Mouse (Mus musculus): ENCODE measurements around the gene Rnf135. TPM values are rescaled to one million over a fixed set of nuclear protein-coding genes. Genes with fewer than 3 reads are reported as not detected.

Rnf135 gene
- total and polyA plus RNA-seq, 2 experiments from 2014 or later, result 3.3 to 3.7 TPM

DNA sequence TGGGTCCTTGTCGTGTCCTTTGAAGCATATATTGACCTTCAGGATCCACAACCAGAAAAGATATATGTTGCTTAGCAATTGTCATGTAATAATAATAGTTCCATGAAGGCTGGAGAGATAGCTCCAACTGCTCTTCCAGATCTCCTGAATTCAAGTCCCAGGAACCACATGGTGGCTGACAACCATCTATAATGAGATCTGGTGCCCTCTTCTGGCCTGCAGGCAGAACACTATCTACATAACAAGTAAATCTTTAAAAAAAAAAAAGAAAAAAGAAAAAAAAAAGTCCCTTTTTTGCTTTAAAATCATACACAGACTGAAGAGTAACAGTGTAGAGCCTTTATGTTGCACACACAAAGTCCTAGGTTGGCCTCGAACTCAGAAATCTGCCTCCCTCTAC is 16.1 kb downstream of the Rnf135 start:
- Histone ChIP-seq H3K27ac (ENCODE audit: low read depth, low read length) (no peak overlapping the region), H3K9me3 (ENCODE audit: low read length) (no peaks in the 10 kb centered on the region), H3K9ac (replicated peaks; ENCODE audit: low read length, poor library complexity, severe bottlenecking) (no peak overlapping the region), H3K4me2 (ENCODE audit: low read depth, low read length, poor library complexity, severe bottlenecking) (no peak overlapping the region), H3K4me3 (ENCODE audit: low read depth, low read length) (no peak overlapping the region), H3K36me3 (ENCODE audit: insufficient read depth, low read length) (no peaks in the 10 kb centered on the region), H3K4me1 (ENCODE audit: insufficient read depth, low read length) (no peaks in the 10 kb centered on the region), H3K27me3 (ENCODE audit: insufficient read depth, low read length) (no peaks in the 10 kb centered on the region)
- TF ChIP-seq CTCF (IDR thresholded peaks at IDR 0.05), result no peak
- DNase-seq (ENCODE audit: low spot score) (no peak), ATAC-seq (ENCODE audit: low FRiP score) (no peak)
- 96% methylated on average over 2 of the region's 2 CpGs for WGBS

DNA sequence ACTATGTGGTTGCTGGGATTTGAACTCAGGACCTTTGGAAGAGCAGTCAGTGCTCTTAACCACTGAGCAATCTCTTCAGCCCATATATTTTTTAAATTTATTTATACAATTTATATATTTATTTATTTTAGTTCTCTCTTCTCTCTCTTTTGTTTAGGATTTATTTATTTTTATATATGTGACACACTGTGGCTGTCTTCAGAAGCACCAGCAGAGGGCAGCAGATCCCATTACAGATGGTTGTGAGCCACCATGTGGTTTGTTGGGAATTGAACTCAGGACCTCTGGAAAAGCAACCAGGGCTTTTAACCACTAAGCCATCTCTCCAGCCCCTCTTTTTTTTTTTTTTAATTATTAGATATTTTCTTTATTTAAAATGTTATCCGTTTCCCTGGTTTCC is 16.7 kb downstream of the Rnf135 start:
- Histone ChIP-seq H3K27ac (ENCODE audit: low read depth, low read length) (no peak overlapping the region), H3K27me3 (ENCODE audit: insufficient read depth, low read length) (no peaks in the 10 kb centered on the region), H3K9me3 (ENCODE audit: low read length) (no peaks in the 10 kb centered on the region), H3K36me3 (ENCODE audit: insufficient read depth, low read length) (no peaks in the 10 kb centered on the region), H3K4me2 (ENCODE audit: low read depth, low read length, poor library complexity, severe bottlenecking) (no peak overlapping the region), H3K4me1 (ENCODE audit: insufficient read depth, low read length) (no peaks in the 10 kb centered on the region), H3K4me3 (ENCODE audit: low read depth, low read length) (no peak overlapping the region), H3K9ac (replicated peaks; ENCODE audit: low read length, poor library complexity, severe bottlenecking) (no peak overlapping the region)
- TF ChIP-seq CTCF (IDR thresholded peaks at IDR 0.05), result peak; percentile 59
- DNase-seq (ENCODE audit: low spot score) (no peak), ATAC-seq (ENCODE audit: low FRiP score) (no peak)
- WGBS, result 73% methylated on average over 1 of the region's 1 CpGs

DNA sequence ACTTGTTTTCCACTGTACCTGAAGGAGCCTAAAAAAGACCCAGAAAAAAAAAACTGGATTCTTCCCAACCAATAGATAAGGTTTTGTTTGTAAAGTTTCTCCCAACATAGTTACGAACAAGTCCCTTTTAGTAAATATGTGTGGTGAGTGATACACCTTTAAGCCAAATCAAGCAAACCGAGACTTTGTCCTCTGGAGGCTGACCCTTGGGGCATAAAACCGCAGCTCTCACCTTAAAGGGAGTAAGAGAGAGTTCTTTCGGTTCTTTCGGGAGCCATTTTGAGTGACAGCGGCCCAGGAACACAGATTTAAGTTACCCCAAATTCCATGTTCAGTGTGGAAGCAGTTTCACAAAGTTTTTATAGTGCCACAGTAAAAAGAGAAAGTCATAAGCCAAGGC is 18.6 kb downstream of the Rnf135 start:
- H3K27ac ChIP-seq (ENCODE audit: low read depth, low read length), result no peak overlapping the region
- 80% methylated on average over 6 of the region's 6 CpGs for WGBS
- H3K4me1 ChIP-seq (ENCODE audit: insufficient read depth, low read length), result no peaks in the 10 kb centered on the region

DNA sequence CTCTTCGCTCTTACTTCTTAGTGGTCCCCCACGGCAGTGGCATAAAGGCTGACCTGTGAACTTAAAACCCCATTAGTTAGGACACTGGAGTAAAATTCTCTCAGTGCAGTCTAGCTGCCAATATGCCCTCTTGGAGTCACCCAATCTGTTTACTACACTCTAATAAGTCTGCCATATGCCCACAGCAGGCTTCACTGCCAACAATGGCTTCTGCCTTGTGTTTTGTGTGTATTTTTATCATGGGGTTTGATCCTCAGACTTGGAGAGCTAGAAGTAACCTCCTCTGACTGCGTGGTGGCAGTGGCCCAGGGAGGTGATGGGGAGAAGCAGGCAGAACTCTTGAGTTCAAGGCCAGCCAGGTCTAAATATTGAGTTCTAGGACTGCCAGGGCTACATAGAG is 20.4 kb downstream of the Rnf135 start:
- 71% methylated on average over 3 of the region's 3 CpGs for WGBS
- Histone ChIP-seq H3K27me3 (ENCODE audit: insufficient read depth, low read length) (no peaks in the 10 kb centered on the region), H3K4me3 (ENCODE audit: low read depth, low read length) (no peak overlapping the region), H3K4me1 (ENCODE audit: insufficient read depth, low read length) (no peaks in the 10 kb centered on the region), H3K9me3 (ENCODE audit: low read length) (no peaks in the 10 kb centered on the region), H3K4me2 (ENCODE audit: low read depth, low read length, poor library complexity, severe bottlenecking) (no peak overlapping the region), H3K9ac (replicated peaks; ENCODE audit: low read length, poor library complexity, severe bottlenecking) (no peak overlapping the region), H3K36me3 (ENCODE audit: insufficient read depth, low read length) (no peaks in the 10 kb centered on the region), H3K27ac (ENCODE audit: low read depth, low read length) (no peak overlapping the region)
- DNase-seq (ENCODE audit: low spot score), result no peak
- TF ChIP-seq CTCF (IDR thresholded peaks at IDR 0.05), result no peak
- ATAC-seq (ENCODE audit: low FRiP score), result no peak

More for the DNA sequence above, 18.6 kb downstream of the Rnf135 start:
- no peaks in the 10 kb centered on the region for H3K36me3 ChIP-seq (ENCODE audit: insufficient read depth, low read length)
- no peak for ATAC-seq (ENCODE audit: low FRiP score)
- DNase-seq (ENCODE audit: low spot score), result no peak
- no peak overlapping the region for H3K4me2 ChIP-seq (ENCODE audit: low read depth, low read length, poor library complexity, severe bottlenecking)
- H3K27me3 ChIP-seq (ENCODE audit: insufficient read depth, low read length), result no peaks in the 10 kb centered on the region
- no peak overlapping the region for H3K9ac ChIP-seq (replicated peaks; ENCODE audit: low read length, poor library complexity, severe bottlenecking)
- H3K4me3 ChIP-seq (ENCODE audit: low read depth, low read length), result no peak overlapping the region
- H3K9me3 ChIP-seq (ENCODE audit: low read length), result no peaks in the 10 kb centered on the region
- TF ChIP-seq CTCF (IDR thresholded peaks at IDR 0.05), result no peak

DNA sequence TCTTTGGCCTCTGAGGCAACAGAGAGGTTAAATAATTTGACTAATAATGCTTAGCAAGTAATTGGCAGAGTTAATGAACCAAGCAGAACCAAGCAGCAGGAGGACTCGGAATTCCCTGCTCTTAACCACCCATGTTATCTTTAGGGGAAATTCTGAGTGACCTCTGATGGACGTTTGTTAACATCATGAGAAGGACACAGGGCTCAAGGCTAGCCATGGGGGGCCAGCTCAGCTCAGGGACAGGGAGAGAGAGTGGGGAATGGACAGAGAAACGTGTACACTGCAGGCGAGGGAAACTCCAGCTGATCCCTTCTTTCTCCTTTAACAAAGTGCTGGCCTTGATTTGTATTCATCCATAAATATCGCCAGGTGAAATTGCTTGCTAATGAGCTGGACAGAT is 21.3 kb downstream of the Rnf135 start:
- Histone ChIP-seq H3K9me3 (ENCODE audit: low read length) (no peaks in the 10 kb centered on the region), H3K4me2 (ENCODE audit: low read depth, low read length, poor library complexity, severe bottlenecking) (no peak overlapping the region), H3K27ac (ENCODE audit: low read depth, low read length) (no peak overlapping the region), H3K4me1 (ENCODE audit: insufficient read depth, low read length) (peaks cover 1% of the 10 kb centered on the region; the same call in 1 of the 2 replicates), H3K27me3 (ENCODE audit: insufficient read depth, low read length) (no peaks in the 10 kb centered on the region), H3K4me3 (ENCODE audit: low read depth, low read length) (no peak overlapping the region), H3K36me3 (ENCODE audit: insufficient read depth, low read length) (no peaks in the 10 kb centered on the region), H3K9ac (replicated peaks; ENCODE audit: low read length, poor library complexity, severe bottlenecking) (no peak overlapping the region)
- TF ChIP-seq CTCF (IDR thresholded peaks at IDR 0.05), result no peak
- ATAC-seq (ENCODE audit: low FRiP score), result no peak
- 68% methylated on average over 5 of the region's 5 CpGs for WGBS
- DNase-seq (ENCODE audit: low spot score), result no peak

DNA sequence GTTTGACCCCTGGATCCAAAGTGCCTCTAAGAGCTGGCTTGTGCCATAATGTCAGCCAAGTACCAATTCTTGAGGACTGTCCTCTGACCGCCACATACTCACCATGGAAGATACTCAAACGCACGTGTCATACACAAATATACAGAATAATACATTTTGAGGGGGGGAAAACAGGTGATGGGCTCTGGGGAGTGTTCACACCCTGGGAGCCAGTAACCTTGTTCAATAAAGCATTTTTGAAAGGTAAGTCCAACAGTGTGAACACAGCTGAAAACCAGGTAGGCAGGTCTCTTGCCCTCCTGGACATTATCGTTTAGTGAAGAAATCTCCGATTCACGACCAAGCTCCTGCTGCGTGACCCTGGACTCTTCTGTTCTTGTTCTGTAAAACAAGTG is 24.8 kb downstream of the Rnf135 start:
- Histone ChIP-seq H3K4me1 (ENCODE audit: insufficient read depth, low read length) (peaks cover 6% of the 10 kb centered on the region; the same call in 1 of the 2 replicates), H3K9ac (replicated peaks; ENCODE audit: low read length, poor library complexity, severe bottlenecking) (no peak overlapping the region; the same call in 1 of the 2 replicates), H3K36me3 (ENCODE audit: insufficient read depth, low read length) (no peaks in the 10 kb centered on the region), H3K4me2 (ENCODE audit: low read depth, low read length, poor library complexity, severe bottlenecking) (0 out of 2 replicates have a peak overlapping the region, but pooled peaks have one; percentile 4), H3K4me3 (ENCODE audit: low read depth, low read length) (peak overlapping the region; percentile 98), H3K27ac (ENCODE audit: low read depth, low read length) (peak overlapping the region; percentile 92; the same call in 1 of the 2 replicates), H3K27me3 (ENCODE audit: insufficient read depth, low read length) (no peaks in the 10 kb centered on the region), H3K9me3 (ENCODE audit: low read length) (no peaks in the 10 kb centered on the region)
- 36% methylated on average over 7 of the region's 7 CpGs for WGBS
- TF ChIP-seq CTCF (IDR thresholded peaks at IDR 0.05), result no peak
- ATAC-seq (ENCODE audit: low FRiP score), result peak; percentile 34; the same call in 1 of the 2 replicates
- no peak for DNase-seq (ENCODE audit: low spot score)
